Mouse (Mus musculus) spleen, postnatal 36 days (tissue): ENCODE data around the gene Lyzl6.
A peak's percentile ranks its signal among the peaks of the same experiment; 100 is the strongest.

Experiments used
- DNase-seq, 2 experiments: peaks; one replicate each; pipeline ENCODE4 v3.0.0; 2022; ENCODE audit warnings: low spot score in 2 of 2, mixed read lengths in 1 of 2

Gene Lyzl6

DNA sequence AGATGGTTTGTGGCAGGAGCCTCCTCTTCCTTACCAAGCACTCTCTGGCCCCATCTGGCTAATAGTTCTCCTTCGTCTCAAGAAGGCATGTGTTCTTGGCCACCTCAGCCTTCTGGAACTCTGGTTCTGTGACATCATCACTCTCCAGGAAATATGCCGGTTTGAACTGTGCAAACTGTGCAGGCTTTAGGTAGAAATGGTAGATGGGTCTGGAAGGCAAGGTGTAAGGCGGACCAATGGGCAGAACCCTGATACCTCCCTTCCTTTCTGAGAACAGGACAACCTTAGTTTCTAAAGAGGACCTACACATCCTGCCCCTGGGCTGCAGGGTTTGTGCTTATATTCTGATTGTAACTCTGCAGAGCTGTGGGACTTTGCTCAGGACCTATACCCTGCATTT, at the start of gene Lyzl6:
Gene Lyzl6 (minus strand): TSS at position 101 of the 400 bp plus-strand sequence.
- DNase-seq, result no peak

DNA sequence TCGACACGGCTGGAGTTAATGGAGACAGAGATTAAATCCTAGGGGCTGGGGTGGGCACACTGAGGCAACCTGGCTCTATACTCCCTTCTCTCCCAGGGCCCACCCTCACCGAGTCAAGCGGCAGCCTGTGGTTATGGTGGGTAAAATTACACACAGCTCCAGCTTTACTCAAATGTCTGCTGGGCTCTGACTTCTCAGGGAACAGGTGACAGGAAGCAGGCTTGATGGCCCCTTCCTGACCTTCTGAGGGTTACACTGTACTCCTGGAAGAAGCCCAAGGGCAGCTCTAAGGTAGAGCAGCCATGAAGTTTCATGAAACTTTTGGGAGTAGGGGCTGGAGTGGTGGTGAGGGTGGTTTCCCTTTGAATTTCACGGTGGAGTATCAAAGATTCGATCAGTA, 48.0 kb upstream of the Lyzl6 start:
- no peak for DNase-seq

DNA sequence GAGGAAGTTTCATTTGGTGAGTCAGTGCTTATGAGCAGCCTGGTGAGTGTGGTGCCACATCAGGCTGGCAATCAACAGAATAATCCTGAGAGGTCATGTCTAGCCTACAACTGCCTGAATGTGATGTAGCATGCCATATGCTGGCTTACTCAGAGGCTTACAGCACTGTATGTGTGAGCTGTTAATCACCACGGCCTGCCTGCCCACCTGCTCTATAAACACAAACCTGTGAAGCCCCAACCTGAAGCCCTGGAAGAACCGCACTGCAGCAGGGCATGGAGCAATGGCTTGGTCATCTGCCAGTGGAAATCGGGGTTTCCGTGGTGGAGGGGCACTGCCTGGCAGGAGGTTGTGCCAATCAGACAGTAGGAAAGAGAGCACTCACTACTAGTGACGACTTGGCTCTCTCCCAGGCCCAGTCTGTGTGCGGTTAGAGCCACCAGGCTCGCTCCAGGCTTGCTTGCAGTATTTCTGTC, 46.6 kb upstream of the Lyzl6 start:
- no peak for DNase-seq

- no peak for DNase-seq
These were observed 45.1 kb upstream of the Lyzl6 start for GRCm38 (mm10) chr11:103683667-103684334.

DNA sequence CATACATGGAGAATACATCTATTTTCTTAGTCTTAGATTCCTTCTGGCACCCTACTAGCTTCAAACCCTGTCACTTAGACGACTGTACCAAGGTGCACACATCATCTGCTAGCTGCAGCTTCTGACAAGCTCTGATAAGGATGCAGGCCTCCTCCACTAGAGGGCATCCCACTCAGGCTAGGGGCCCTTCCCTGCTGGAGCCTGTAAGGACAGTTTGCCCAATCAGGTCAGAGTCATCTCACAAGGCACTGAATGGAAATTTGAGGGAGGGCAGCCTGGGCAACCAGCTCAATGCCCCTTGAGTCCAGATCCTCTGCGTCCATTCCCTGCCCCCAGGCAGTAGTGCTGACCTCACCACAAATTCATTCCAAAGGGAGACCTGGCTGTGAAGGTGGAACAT, 38.4 kb upstream of the Lyzl6 start:
- peak; percentile 15 to 21 for DNase-seq

- DNase-seq, result peak; percentile 22 to 23
These were observed 36.9 kb upstream of the Lyzl6 start for GRCm38 (mm10) chr11:103675556-103675955.

GRCm38 (mm10) chr11:103666907-103667426, 28.3 kb upstream of the Lyzl6 start:
- no peak for DNase-seq

- DNase-seq, result no peak
These were observed 27.7 kb upstream of the Lyzl6 start for GRCm38 (mm10) chr11:103666181-103666906.

DNA sequence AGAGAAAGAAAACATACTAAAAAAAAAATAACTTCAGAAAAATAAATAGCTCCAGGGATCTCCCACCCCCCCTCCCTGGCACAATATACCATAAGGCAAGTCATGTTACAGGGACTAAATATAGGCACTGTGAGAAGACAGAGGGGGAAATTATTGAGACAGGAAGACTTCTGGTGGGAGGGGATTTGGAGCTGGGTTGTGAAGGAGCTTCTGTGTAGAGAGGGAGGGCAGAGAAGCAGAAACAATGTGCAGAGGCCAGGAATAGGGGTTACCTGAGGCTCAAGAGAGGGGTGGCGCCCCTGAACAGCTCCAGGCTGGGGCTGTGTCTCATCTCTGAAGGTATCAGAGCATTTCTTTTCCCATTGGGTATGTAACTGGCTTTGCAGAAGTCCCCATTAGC, 27.0 kb upstream of the Lyzl6 start:
- no peak for DNase-seq

- DNase-seq, result no peak
These were observed 24.4 kb upstream of the Lyzl6 start for GRCm38 (mm10) chr11:103663119-103663518.

DNA sequence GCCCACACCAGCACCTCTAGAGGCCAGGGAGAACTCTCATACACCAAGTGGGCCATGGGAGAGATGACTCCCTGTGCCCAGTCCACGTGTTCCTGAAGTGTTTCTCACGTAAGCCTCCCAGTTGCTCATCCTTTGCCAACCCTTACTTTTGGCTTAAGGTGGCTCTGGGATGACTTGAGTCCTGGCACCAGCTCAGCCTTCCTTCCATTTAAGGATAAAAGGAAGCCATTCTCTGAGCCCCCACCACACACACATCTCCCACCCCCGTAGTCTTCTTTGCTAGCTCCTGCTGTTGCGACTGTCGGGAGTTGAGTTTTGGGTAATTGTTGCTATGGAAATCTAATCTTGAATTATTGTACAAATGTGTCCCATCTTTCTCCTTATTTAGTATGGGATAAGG, 23.9 kb upstream of the Lyzl6 start:
- DNase-seq, result no peak

DNA sequence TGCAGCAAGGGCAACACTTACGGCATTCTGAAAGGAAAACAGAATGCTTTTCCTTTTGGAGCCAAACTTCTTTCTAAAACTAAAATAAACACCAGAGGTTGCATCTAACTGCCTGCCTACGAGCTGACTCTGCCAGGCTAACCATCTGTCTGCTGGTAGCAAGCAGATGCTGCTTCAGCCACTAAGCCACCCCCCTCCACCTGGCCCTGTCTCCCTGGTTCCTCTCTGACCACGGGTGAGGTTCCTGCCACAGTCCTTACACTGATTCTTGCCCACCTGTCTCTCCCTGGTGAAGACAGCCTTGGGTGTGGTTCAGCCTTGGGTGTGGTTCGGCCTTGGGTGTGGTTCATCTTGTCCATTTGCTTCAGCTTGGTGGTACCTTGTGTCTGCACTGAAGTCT, 23.2 kb upstream of the Lyzl6 start:
- no peak for DNase-seq

- no peak for DNase-seq
These were observed 19.5 kb upstream of the Lyzl6 start for GRCm38 (mm10) chr11:103658189-103658588.

GRCm38 (mm10) chr11:103656520-103656919, 17.8 kb upstream of the Lyzl6 start:
- DNase-seq, result no peak

- DNase-seq, result no peak
These were observed 14.8 kb upstream of the Lyzl6 start for GRCm38 (mm10) chr11:103653359-103653965.

DNA sequence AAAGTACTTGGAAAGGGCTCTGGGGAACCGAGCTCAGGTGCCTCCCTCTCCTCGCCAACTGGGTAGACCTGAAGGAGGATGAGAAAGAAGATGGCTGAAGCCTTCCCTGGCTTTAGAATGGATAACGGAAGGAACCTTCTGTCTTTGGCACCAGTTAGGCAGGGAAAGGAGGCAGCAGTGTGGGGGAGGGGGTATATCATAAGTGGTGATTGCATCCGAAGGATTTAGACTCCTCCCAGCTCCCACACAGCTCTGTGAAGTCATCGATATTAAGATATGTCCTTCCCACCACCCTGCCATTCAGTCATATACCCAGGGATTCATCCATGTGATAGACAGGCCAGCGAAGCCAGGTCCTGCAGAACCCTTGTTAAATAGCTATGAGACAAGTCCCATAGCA, 12.7 kb upstream of the Lyzl6 start:
- DNase-seq, result no peak

- DNase-seq, result no peak
These were observed 11.3 kb upstream of the Lyzl6 start for GRCm38 (mm10) chr11:103649983-103650493.

DNA sequence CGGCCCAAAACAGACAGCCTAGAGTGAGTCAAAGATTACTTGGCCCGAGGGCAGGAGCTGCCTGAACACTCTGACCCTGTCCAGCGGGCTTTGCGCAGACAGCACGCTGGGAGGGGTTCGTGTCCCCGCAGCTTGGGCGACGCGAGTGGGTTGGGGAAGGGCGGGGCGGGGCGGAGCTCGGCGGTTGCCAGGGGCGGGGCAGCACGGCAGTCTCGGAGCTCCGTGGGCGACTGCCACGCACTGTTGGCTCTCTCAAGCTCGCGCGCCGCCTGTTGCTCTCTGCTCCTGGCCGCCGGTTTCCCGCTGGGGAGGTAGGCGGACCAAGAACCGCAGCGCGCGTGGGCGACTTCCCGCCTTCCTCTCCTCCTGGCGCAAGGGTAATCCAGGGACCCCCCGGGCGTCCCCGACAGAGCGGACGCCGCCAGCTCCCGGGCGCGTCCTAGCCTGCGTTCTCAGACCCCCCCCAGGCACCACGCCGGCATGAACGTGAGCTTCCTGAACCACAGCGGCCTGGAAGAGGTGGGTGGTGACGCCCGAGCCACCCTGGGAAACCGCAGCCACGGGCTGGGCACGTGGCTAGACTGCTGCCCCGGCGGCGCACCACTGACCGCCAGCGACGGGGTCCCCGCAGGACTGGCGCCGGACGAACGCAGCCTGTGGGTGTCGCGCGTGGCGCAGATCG, 10.8 kb upstream of the Lyzl6 start, which contains the start of gene Rprml:
Gene Rprml (plus strand): TSS at position 270 of the 682 bp plus-strand sequence.
- DNase-seq, result no peak

GRCm38 (mm10) chr11:103648656-103649055, 10.0 kb upstream of the Lyzl6 start:
- DNase-seq, result no peak

- DNase-seq, result no peak
These were observed 9.4 kb upstream of the Lyzl6 start for GRCm38 (mm10) chr11:103647921-103648620.

DNA sequence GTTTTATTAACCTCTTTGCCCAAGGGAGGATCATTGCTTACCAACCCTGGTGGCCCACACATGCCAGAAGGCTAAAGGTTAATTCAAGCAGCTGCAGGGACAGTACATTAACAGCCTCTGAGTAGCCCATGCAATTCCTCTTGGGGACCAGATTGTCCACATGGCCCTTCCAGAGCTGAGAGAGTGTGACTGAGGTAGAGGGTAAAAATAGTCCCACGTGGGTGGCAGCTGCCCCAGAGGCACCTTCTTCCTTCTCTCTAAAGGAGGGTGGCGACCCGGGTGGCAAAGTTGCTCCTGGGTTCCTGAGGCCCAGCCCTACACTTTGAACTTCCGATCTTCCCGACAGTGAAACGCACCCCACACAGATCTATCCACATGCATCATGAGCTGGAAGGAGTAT, 7.6 kb upstream of the Lyzl6 start:
- no peak for DNase-seq
